Mouse (Mus musculus): Measurements from ENCODE around the gene Gm5148. TPM values are rescaled to one million over a fixed set of nuclear protein-coding genes. Genes with fewer than 3 reads are reported as not detected.

The Gm5148 gene
- polyA plus RNA-seq, 1 experiment from 2014 or later: 6.0 TPM

GRCm38 (mm10) chr3:37744050-37744449 lies 19.8 kb upstream of the Gm5148 start:
- Histone ChIP-seq H3K36me3 (ENCODE audit: control insufficient read depth, insufficient read depth, low read length) (no peaks in the 10 kb centered on the region), H3K9ac (ENCODE audit: low read length) (no peak overlapping the region), H3K9me3 (ENCODE audit: control insufficient read depth, low read length) (no peaks in the 10 kb centered on the region), H3K4me1 (replicated peaks; ENCODE audit: control insufficient read depth, insufficient read depth, low read length) (peaks cover 9% of the 10 kb centered on the region), H3K27me3 (ENCODE audit: control insufficient read depth, insufficient read depth, low read depth, low read length) (peaks cover 8% of the 10 kb centered on the region; the same call in 1 of the 2 replicates), H3K27ac (ENCODE audit: low read length) (no peak overlapping the region), H3K4me2 (ENCODE audit: low read depth, low read length) (no peak overlapping the region), H3K4me3 (ENCODE audit: low read length) (no peak overlapping the region)
- no peak for ATAC-seq (ENCODE audit: low read depth)
- 74% methylated on average over 2 of the region's 2 CpGs for WGBS

- Histone ChIP-seq H3K36me3 (ENCODE audit: control insufficient read depth, insufficient read depth, low read length) (no peaks in the 10 kb centered on the region), H3K27me3 (ENCODE audit: control insufficient read depth, insufficient read depth, low read depth, low read length) (peaks cover 8% of the 10 kb centered on the region; the same call in 1 of the 2 replicates), H3K4me1 (replicated peaks; ENCODE audit: control insufficient read depth, insufficient read depth, low read length) (peaks cover 18% of the 10 kb centered on the region), H3K9me3 (ENCODE audit: control insufficient read depth, low read length) (no peaks in the 10 kb centered on the region), H3K4me3 (ENCODE audit: low read length) (no peak overlapping the region), H3K9ac (ENCODE audit: low read length) (no peak overlapping the region), H3K4me2 (ENCODE audit: low read depth, low read length) (no peak overlapping the region), H3K27ac (ENCODE audit: low read length) (no peak overlapping the region)
- WGBS: 70% methylated on average over 7 of the region's 7 CpGs
- no peak for ATAC-seq (ENCODE audit: low read depth)
Measured at GRCm38 (mm10) chr3:37739996-37740395, 15.7 kb upstream of the Gm5148 start.

GRCm38 (mm10) chr3:37738171-37738950 lies 14.1 kb upstream of the Gm5148 start:
- ATAC-seq (ENCODE audit: low read depth): peak; percentile 50; the same call in 1 of the 2 replicates
- no peaks in the 10 kb centered on the region for H3K9me3 ChIP-seq (ENCODE audit: control insufficient read depth, low read length)

GRCm38 (mm10) chr3:37737407-37737806 lies 13.1 kb upstream of the Gm5148 start:
- Histone ChIP-seq H3K9me3 (ENCODE audit: control insufficient read depth, low read length) (no peaks in the 10 kb centered on the region), H3K27ac (ENCODE audit: low read length) (peak overlapping the region; percentile 41), H3K4me3 (ENCODE audit: low read length) (no peak overlapping the region), H3K9ac (ENCODE audit: low read length) (no peak overlapping the region), H3K36me3 (ENCODE audit: control insufficient read depth, insufficient read depth, low read length) (no peaks in the 10 kb centered on the region), H3K4me2 (ENCODE audit: low read depth, low read length) (no peak overlapping the region), H3K4me1 (replicated peaks; ENCODE audit: control insufficient read depth, insufficient read depth, low read length) (peaks cover 18% of the 10 kb centered on the region), H3K27me3 (ENCODE audit: control insufficient read depth, insufficient read depth, low read depth, low read length) (peaks cover 4% of the 10 kb centered on the region; the same call in 1 of the 2 replicates)
- ATAC-seq (ENCODE audit: low read depth): peak; percentile 86
- 25% methylated on average over 6 of the region's 6 CpGs for WGBS

More at GRCm38 (mm10) chr3:37738171-37738950, 14.1 kb upstream of the Gm5148 start:
- H3K4me2 ChIP-seq (ENCODE audit: low read depth, low read length): peak overlapping the region; percentile 7; the same call in 1 of the 2 replicates
- H3K36me3 ChIP-seq (ENCODE audit: control insufficient read depth, insufficient read depth, low read length): no peaks in the 10 kb centered on the region
- 43% methylated on average over 17 of the region's 17 CpGs for WGBS
- peaks cover 8% of the 10 kb centered on the region; the same call in 1 of the 2 replicates for H3K27me3 ChIP-seq (ENCODE audit: control insufficient read depth, insufficient read depth, low read depth, low read length)
- H3K4me1 ChIP-seq (replicated peaks; ENCODE audit: control insufficient read depth, insufficient read depth, low read length): peaks cover 18% of the 10 kb centered on the region
- no peak overlapping the region for H3K9ac ChIP-seq (ENCODE audit: low read length)
- H3K27ac ChIP-seq (ENCODE audit: low read length): peak overlapping the region; percentile 38
- no peak overlapping the region for H3K4me3 ChIP-seq (ENCODE audit: low read length)

- H3K9me3 ChIP-seq (ENCODE audit: control insufficient read depth, low read length): no peaks in the 10 kb centered on the region
- H3K9ac ChIP-seq (ENCODE audit: low read length): no peak overlapping the region
- no peak overlapping the region for H3K4me3 ChIP-seq (ENCODE audit: low read length)
- H3K36me3 ChIP-seq (ENCODE audit: control insufficient read depth, insufficient read depth, low read length): no peaks in the 10 kb centered on the region
- peaks cover 18% of the 10 kb centered on the region for H3K4me1 ChIP-seq (replicated peaks; ENCODE audit: control insufficient read depth, insufficient read depth, low read length)
- H3K27me3 ChIP-seq (ENCODE audit: control insufficient read depth, insufficient read depth, low read depth, low read length): no peaks in the 10 kb centered on the region; the same call in 1 of the 2 replicates
- WGBS: 47% methylated on average over 6 of the region's 6 CpGs
- H3K4me2 ChIP-seq (ENCODE audit: low read depth, low read length): no peak overlapping the region
- no peak for ATAC-seq (ENCODE audit: low read depth)
- no peak overlapping the region for H3K27ac ChIP-seq (ENCODE audit: low read length)
Measured at GRCm38 (mm10) chr3:37735166-37735565, 10.9 kb upstream of the Gm5148 start.

- Histone ChIP-seq H3K4me1 (replicated peaks; ENCODE audit: control insufficient read depth, insufficient read depth, low read length) (peaks cover 23% of the 10 kb centered on the region), H3K9ac (ENCODE audit: low read length) (no peak overlapping the region), H3K4me2 (ENCODE audit: low read depth, low read length) (no peak overlapping the region), H3K4me3 (ENCODE audit: low read length) (no peak overlapping the region), H3K9me3 (ENCODE audit: control insufficient read depth, low read length) (no peaks in the 10 kb centered on the region), H3K27ac (ENCODE audit: low read length) (peak overlapping the region; percentile 36; the same call in 1 of the 2 replicates), H3K36me3 (ENCODE audit: control insufficient read depth, insufficient read depth, low read length) (no peaks in the 10 kb centered on the region), H3K27me3 (ENCODE audit: control insufficient read depth, insufficient read depth, low read depth, low read length) (peaks cover 6% of the 10 kb centered on the region; the same call in 1 of the 2 replicates)
- WGBS: 3% methylated on average over 4 of the region's 4 CpGs
- peak; percentile 57 for ATAC-seq (ENCODE audit: low read depth)
Measured at GRCm38 (mm10) chr3:37729142-37729541, 4.9 kb upstream of the Gm5148 start.

GRCm38 (mm10) chr3:37728112-37729100 lies 4.1 kb upstream of the Gm5148 start:
- Histone ChIP-seq H3K4me1 (replicated peaks; ENCODE audit: control insufficient read depth, insufficient read depth, low read length) (peaks cover 30% of the 10 kb centered on the region), H3K9me3 (ENCODE audit: control insufficient read depth, low read length) (no peaks in the 10 kb centered on the region), H3K4me3 (ENCODE audit: low read length) (no peak overlapping the region), H3K4me2 (ENCODE audit: low read depth, low read length) (no peak overlapping the region), H3K9ac (ENCODE audit: low read length) (no peak overlapping the region), H3K27me3 (ENCODE audit: control insufficient read depth, insufficient read depth, low read depth, low read length) (peaks cover 8% of the 10 kb centered on the region; the same call in 1 of the 2 replicates), H3K27ac (ENCODE audit: low read length) (no peak overlapping the region), H3K36me3 (ENCODE audit: control insufficient read depth, insufficient read depth, low read length) (no peaks in the 10 kb centered on the region)
- no peak for ATAC-seq (ENCODE audit: low read depth)
- WGBS: 52% methylated on average over 9 of the region's 9 CpGs

GRCm38 (mm10) chr3:37727392-37727791 lies 3.1 kb upstream of the Gm5148 start:
- H3K9me3 ChIP-seq (ENCODE audit: control insufficient read depth, low read length): no peaks in the 10 kb centered on the region
- H3K36me3 ChIP-seq (ENCODE audit: control insufficient read depth, insufficient read depth, low read length): no peaks in the 10 kb centered on the region
- H3K4me3 ChIP-seq (ENCODE audit: low read length): no peak overlapping the region
- no peak overlapping the region for H3K4me2 ChIP-seq (ENCODE audit: low read depth, low read length)
- H3K27me3 ChIP-seq (ENCODE audit: control insufficient read depth, insufficient read depth, low read depth, low read length): peaks cover 8% of the 10 kb centered on the region; the same call in 1 of the 2 replicates
- peaks cover 31% of the 10 kb centered on the region for H3K4me1 ChIP-seq (replicated peaks; ENCODE audit: control insufficient read depth, insufficient read depth, low read length)
- WGBS: 66% methylated on average over 5 of the region's 5 CpGs
- H3K27ac ChIP-seq (ENCODE audit: low read length): no peak overlapping the region
- no peak for ATAC-seq (ENCODE audit: low read depth)
- H3K9ac ChIP-seq (ENCODE audit: low read length): no peak overlapping the region
